Mouse (Mus musculus): ENCODE results near the gene Map3k4.

The Map3k4 gene

GRCm38 (mm10) chr17:12318663-12319201, at the start of gene Map3k4:
TSS of gene Map3k4 (minus strand) at chr17:12318796.
- DNase-seq (ENCODE audit: low spot score): peak; percentile 92

- DNase-seq (ENCODE audit: low spot score): peak; percentile 79
These were observed 48.9 kb upstream of the Map3k4 start for GRCm38 (mm10) chr17:12367373-12367930.

GRCm38 (mm10) chr17:12364426-12364735, 45.8 kb upstream of the Map3k4 start:
- no peak for DNase-seq (ENCODE audit: low spot score)

- DNase-seq (ENCODE audit: low spot score): no peak
These were observed 45.2 kb upstream of the Map3k4 start for GRCm38 (mm10) chr17:12363601-12364425.

GRCm38 (mm10) chr17:12359876-12360275, 41.3 kb upstream of the Map3k4 start:
- no peak for DNase-seq (ENCODE audit: low spot score)

- peak; percentile 57 for DNase-seq (ENCODE audit: low spot score)
These were observed 34.2 kb upstream of the Map3k4 start for GRCm38 (mm10) chr17:12352781-12353180.

GRCm38 (mm10) chr17:12351564-12351963, 33.0 kb upstream of the Map3k4 start:
- DNase-seq (ENCODE audit: low spot score): no peak

- DNase-seq (ENCODE audit: low spot score): no peak
These were observed 28.9 kb upstream of the Map3k4 start for GRCm38 (mm10) chr17:12347462-12347861.

- DNase-seq (ENCODE audit: low spot score): no peak
These were observed 25.2 kb upstream of the Map3k4 start for GRCm38 (mm10) chr17:12343702-12344376.

GRCm38 (mm10) chr17:12337156-12337555, 18.6 kb upstream of the Map3k4 start:
- DNase-seq (ENCODE audit: low spot score): no peak

- DNase-seq (ENCODE audit: low spot score): no peak
These were observed 17.7 kb upstream of the Map3k4 start for GRCm38 (mm10) chr17:12336073-12336868.

GRCm38 (mm10) chr17:12335115-12335514, 16.5 kb upstream of the Map3k4 start:
- DNase-seq (ENCODE audit: low spot score): no peak

- peak; percentile 15 for DNase-seq (ENCODE audit: low spot score)
These were observed 9.4 kb upstream of the Map3k4 start for GRCm38 (mm10) chr17:12327847-12328518.

- DNase-seq (ENCODE audit: low spot score): no peak
These were observed 1.2 kb upstream of the Map3k4 start for GRCm38 (mm10) chr17:12319786-12320185.

GRCm38 (mm10) chr17:12317954-12318651, 493 bp downstream of the Map3k4 start:
- DNase-seq (ENCODE audit: low spot score): peak; percentile 63

- peak; percentile 16 for DNase-seq (ENCODE audit: low spot score)
These were observed 1.0 kb downstream of the Map3k4 start for GRCm38 (mm10) chr17:12317607-12317953.

GRCm38 (mm10) chr17:12316251-12316650, 2.3 kb downstream of the Map3k4 start:
- no peak for DNase-seq (ENCODE audit: low spot score)

- DNase-seq (ENCODE audit: low spot score): no peak
These were observed 6.3 kb downstream of the Map3k4 start for GRCm38 (mm10) chr17:12312248-12312647.

- no peak for DNase-seq (ENCODE audit: low spot score)
These were observed 9.1 kb downstream of the Map3k4 start for GRCm38 (mm10) chr17:12309493-12309892.

- DNase-seq (ENCODE audit: low spot score): no peak
These were observed 9.5 kb downstream of the Map3k4 start for GRCm38 (mm10) chr17:12309059-12309458.

Measured in embryo, embryonic 10.5 days (tissue).